Mouse (Mus musculus) midbrain, postnatal 0 days (tissue): ENCODE results near the gene Wnt1. TPM values are rescaled to one million over a fixed set of nuclear protein-coding genes. Genes with fewer than 3 reads are reported as not detected.

Experiments
- ATAC-seq: fragments of 200-750 bp; cut with Nextera tagmentation; 2 replicates; pipeline ENCODE4 v1.8.0; 2017; ENCODE audit warnings: moderate number of reproducible peaks, mild to moderate bottlenecking, moderate TSS enrichment, moderate library complexity; ENCODE audit not compliant: low FRiP score
- DNase-seq: peaks from one replicate; pipeline ENCODE4 v3.0.0-alpha.2; 2015; ENCODE audit warnings: low spot score
- H3K27ac ChIP-seq: fragments of 300-500 bp; sonication (generic); 2 replicates; pipeline ENCODE4 v1.5.1; 2014; ENCODE audit warnings: low read depth, mild to moderate bottlenecking, low read length, mixed read lengths
- H3K27me3 ChIP-seq: fragments of 300-500 bp; sonication (generic); 2 replicates; pipeline ENCODE4 v1.6.1; 2014; ENCODE audit warnings: low read length, control low read depth, mixed read lengths; ENCODE audit not compliant: insufficient read depth
- H3K36me3 ChIP-seq: fragments of 300-500 bp; sonication (generic); 2 replicates; pipeline ENCODE4 v1.6.1; 2014; ENCODE audit warnings: low read length, control low read depth, mixed read lengths; ENCODE audit not compliant: insufficient read depth
- H3K4me1 ChIP-seq: fragments of 300-500 bp; sonication (generic); 2 replicates; pipeline ENCODE4 v1.6.1; 2014; ENCODE audit warnings: mild to moderate bottlenecking, control low read depth, antibody characterized with exemption, low read length, mixed read lengths; ENCODE audit not compliant: insufficient read depth
- H3K4me2 ChIP-seq: fragments of 300-500 bp; sonication (generic); 2 replicates; pipeline ENCODE4 v1.6.1; 2014; ENCODE audit warnings: low read depth, mild to moderate bottlenecking, low read length, mixed read lengths; ENCODE audit not compliant: poor library complexity, severe bottlenecking
- H3K4me3 ChIP-seq: fragments of 300-500 bp; sonication (generic); 2 replicates; pipeline ENCODE4 v1.5.1; 2014; ENCODE audit warnings: low read depth, mild to moderate bottlenecking, low read length, moderate library complexity
- H3K9ac ChIP-seq: fragments of 300-500 bp; sonication (generic); replicated peaks from 2 replicates; pipeline ENCODE4 v1.6.1; 2014; ENCODE audit warnings: mild to moderate bottlenecking, low read length, moderate library complexity, mixed read lengths; ENCODE audit not compliant: poor library complexity, severe bottlenecking
- H3K9me3 ChIP-seq: fragments of 300-500 bp; sonication (generic); 2 replicates; pipeline ENCODE4 v1.6.1; 2016; ENCODE audit warnings: low read length, control low read depth
- CTCF ChIP-seq: IDR thresholded peaks from 2 replicates; pipeline ENCODE4 v1.5.1; 2016; ENCODE audit warnings: antibody characterized with exemption, mild to moderate bottlenecking
- WGBS: fragments of 180-500 bp; shearing (Covaris S2); extraction: QIAGEN DNeasy Blood & Tissue Kit; methylation state at CpG from one replicate; pipeline ENCODE4 v1.1.7; 2014; 5-methylcytosine and 5-hydroxymethylcytosine counted together
- polyA plus RNA-seq: library from polyadenylated mRNA; unstranded; fragments of >200 nt; fragmentation: Nextera tagmentation; extraction: Ambion mirVana; gene quantifications from 2 replicates; pipeline ENCODE4 v1.2.1, GENCODE M21; 2015
- total RNA-seq: library from RNA; depleted of rRNA; stranded (reverse); fragments of >200 nt; gene quantifications from 2 replicates; pipeline ENCODE4 v1.2.3, GENCODE M21; 2014

Wnt1 gene
- total and polyA plus RNA-seq, 2 experiments from 2014 or later: 0.33 to 0.81 TPM

- H3K9me3 ChIP-seq: no peaks in the 10 kb centered on the region
- TF ChIP-seq CTCF: peak; percentile 37
- no peak overlapping the region for H3K27ac ChIP-seq
- ATAC-seq (no peak), DNase-seq (no peak)
- no peaks in the 10 kb centered on the region for H3K27me3 ChIP-seq
- 75% methylated on average over 3 of the region's 3 CpGs for whole genome bisulfite sequencing
- peaks cover 10% of the 10 kb centered on the region; the same call in 1 of the 2 replicates for H3K36me3 ChIP-seq
- H3K4me3 ChIP-seq: no peak overlapping the region
- no peak overlapping the region for H3K4me2 ChIP-seq
- H3K4me1 ChIP-seq: no peaks in the 10 kb centered on the region
- no peak overlapping the region for H3K9ac ChIP-seq
Observed at GRCm38 (mm10) chr15:98823434-98823833, 33.8 kb downstream of the Wnt1 start.

GRCm38 (mm10) chr15:98827611-98828011, 38.0 kb downstream of the Wnt1 start:
- TF ChIP-seq CTCF: no peak

GRCm38 (mm10) chr15:98830736-98831683, 41.4 kb downstream of the Wnt1 start, which contains the start of gene Prkag1:
TSS of gene Prkag1 (minus strand) at chr15:98831521.
- DNase-seq (peak; percentile 96), ATAC-seq (peak; percentile 95)
- peak; percentile 68 for TF ChIP-seq CTCF
- peak within 1 kb of the TSS; percentile 53 for H3K4me2 ChIP-seq
- 0 out of 2 replicates have a peak, but pooled peaks cover 3% of the 10 kb centered on the region for H3K4me1 ChIP-seq
- WGBS: under 1% methylated on average over 63 of the region's 66 CpGs
- peak within 1 kb of the TSS; percentile 77 for H3K27ac ChIP-seq
- H3K36me3 ChIP-seq: peaks cover 29% of the 10 kb centered on the region
- H3K9ac ChIP-seq: peak within 1 kb of the TSS; percentile 75
- H3K4me3 ChIP-seq: peak within 1 kb of the TSS; percentile 68
- no peaks in the 10 kb centered on the region for H3K9me3 ChIP-seq
- no peaks in the 10 kb centered on the region for H3K27me3 ChIP-seq

More at GRCm38 (mm10) chr15:98827611-98828011, 38.0 kb downstream of the Wnt1 start:
- Histone ChIP-seq H3K4me3 (no peak overlapping the region), H3K9me3 (no peaks in the 10 kb centered on the region), H3K4me2 (no peak overlapping the region), H3K4me1 (0 out of 2 replicates have a peak, but pooled peaks cover 3% of the 10 kb centered on the region), H3K27ac (no peak overlapping the region), H3K9ac (no peak overlapping the region), H3K27me3 (no peaks in the 10 kb centered on the region), H3K36me3 (peaks cover 7% of the 10 kb centered on the region; the same call in 1 of the 2 replicates)
- ATAC-seq (no peak), DNase-seq (no peak)
- WGBS: 94% methylated on average over 7 of the region's 7 CpGs

GRCm38 (mm10) chr15:98831684-98832035, 42.0 kb downstream of the Wnt1 start:
- Histone ChIP-seq H3K9me3 (no peaks in the 10 kb centered on the region), H3K36me3 (peaks cover 35% of the 10 kb centered on the region)
- ATAC-seq: peak; percentile 18; the same call in 1 of the 2 replicates

GRCm38 (mm10) chr15:98832161-98833058, 42.8 kb downstream of the Wnt1 start:
- no peak overlapping the region for H3K9ac ChIP-seq
- WGBS: 61% methylated on average over 12 of the region's 12 CpGs
- H3K36me3 ChIP-seq: peaks cover 43% of the 10 kb centered on the region
- no peak overlapping the region for H3K27ac ChIP-seq
- H3K4me3 ChIP-seq: no peak overlapping the region
- H3K9me3 ChIP-seq: no peaks in the 10 kb centered on the region
- peak; percentile 14; the same call in 1 of the 2 replicates for TF ChIP-seq CTCF
- DNase-seq (no peak), ATAC-seq (no peak)
- H3K4me1 ChIP-seq: 0 out of 2 replicates have a peak, but pooled peaks cover 3% of the 10 kb centered on the region
- no peak overlapping the region; the same call in 1 of the 2 replicates for H3K4me2 ChIP-seq
- no peaks in the 10 kb centered on the region for H3K27me3 ChIP-seq

More at GRCm38 (mm10) chr15:98831684-98832035, 42.0 kb downstream of the Wnt1 start:
- no peak for TF ChIP-seq CTCF
- H3K4me1 ChIP-seq: 0 out of 2 replicates have a peak, but pooled peaks cover 3% of the 10 kb centered on the region
- peak overlapping the region; percentile 53 for H3K4me2 ChIP-seq
- H3K27me3 ChIP-seq: no peaks in the 10 kb centered on the region
- no peak for DNase-seq
- H3K9ac ChIP-seq: no peak overlapping the region; the same call in 1 of the 2 replicates
- peak overlapping the region; percentile 68 for H3K4me3 ChIP-seq
- H3K27ac ChIP-seq: peak overlapping the region; percentile 77
- WGBS: 22% methylated on average over 9 of the region's 9 CpGs
